Mouse (Mus musculus) forebrain, embryonic 16.5 days (tissue): Measurements from ENCODE around the gene Abtb2. TPM values are rescaled to one million over a fixed set of nuclear protein-coding genes. Genes with fewer than 3 reads are reported as not detected.

Source experiments
- ATAC-seq: fragments of 200-750 bp; cut with Nextera tagmentation; 2 replicates; pipeline ENCODE4 v1.8.0; 2017; ENCODE audit warnings: mild to moderate bottlenecking, moderate library complexity
- H3K27ac ChIP-seq: fragments of 300-500 bp; sonication (generic); 2 replicates; pipeline ENCODE4 v1.5.1; 2014; ENCODE audit warnings: low read length, control low read depth
- H3K27me3 ChIP-seq: fragments of 300-500 bp; sonication (generic); replicated peaks from 2 replicates; pipeline ENCODE4 v1.6.1; 2014; ENCODE audit warnings: low read length; ENCODE audit not compliant: control insufficient read depth, insufficient read depth
- H3K36me3 ChIP-seq: fragments of 300-500 bp; sonication (generic); 2 replicates; pipeline ENCODE4 v1.6.1; 2014; ENCODE audit not compliant: control insufficient read depth, insufficient read depth
- H3K4me1 ChIP-seq: fragments of 300-500 bp; sonication (generic); replicated peaks from 2 replicates; pipeline ENCODE4 v1.6.1; 2014; ENCODE audit warnings: low read length; ENCODE audit not compliant: control insufficient read depth, insufficient read depth
- H3K4me2 ChIP-seq: fragments of 300-500 bp; sonication (generic); 2 replicates; pipeline ENCODE4 v1.6.1; 2014; ENCODE audit warnings: mild to moderate bottlenecking, low read length, control low read depth
- H3K4me3 ChIP-seq: fragments of 300-500 bp; sonication (generic); replicated peaks from 2 replicates; pipeline ENCODE4 v1.5.1; 2014; ENCODE audit warnings: mild to moderate bottlenecking, low read length, control low read depth
- H3K9ac ChIP-seq: fragments of 300-500 bp; sonication (generic); replicated peaks from 2 replicates; pipeline ENCODE4 v1.6.1; 2014; ENCODE audit warnings: low read depth, low read length, control low read depth
- H3K9me3 ChIP-seq: fragments of 300-500 bp; sonication (generic); 2 replicates; pipeline ENCODE4 v1.6.1; 2016; ENCODE audit warnings: low read length; ENCODE audit not compliant: control insufficient read depth
- WGBS: fragments of 180-500 bp; shearing (Covaris S2); extraction: QIAGEN DNeasy Blood & Tissue Kit; methylation state at CpG from one replicate; pipeline ENCODE4 v1.1.7; 2014; 5-methylcytosine and 5-hydroxymethylcytosine counted together
- polyA plus RNA-seq: library from polyadenylated mRNA; unstranded; fragments of >200 nt; fragmentation: Nextera tagmentation; extraction: Ambion mirVana; gene quantifications from 2 replicates; pipeline ENCODE4 v1.2.1, GENCODE M21; 2015

The Abtb2 gene
- polyA plus RNA-seq, 1 experiment from 2014 or later = 7.4 TPM

DNA sequence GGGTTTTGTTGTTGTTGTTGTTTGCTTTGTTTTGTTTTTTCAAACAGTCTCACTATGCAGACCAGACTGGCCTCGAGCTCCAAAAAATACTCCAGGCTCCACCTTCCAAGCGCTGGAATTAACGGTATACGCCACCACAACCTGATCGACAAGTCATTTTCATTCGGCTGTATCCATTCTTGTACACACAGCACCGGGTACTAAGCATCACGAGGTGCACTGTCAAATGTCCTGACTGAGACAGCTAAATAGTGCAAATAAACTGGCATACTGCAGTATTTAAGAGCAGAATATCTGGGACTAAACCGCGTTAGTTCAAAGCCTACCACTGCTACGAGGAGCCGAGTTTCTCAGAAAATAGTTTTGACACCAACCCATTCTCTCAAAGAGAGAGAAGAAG, 194.3 kb downstream of the Abtb2 start:
- Histone ChIP-seq H3K4me2 (peak overlapping the region; percentile 74), H3K4me1 (peaks cover 7% of the 10 kb centered on the region), H3K36me3 (peaks cover 4% of the 10 kb centered on the region; the same call in 1 of the 2 replicates), H3K9me3 (no peaks in the 10 kb centered on the region), H3K27me3 (no peaks in the 10 kb centered on the region), H3K4me3 (peak overlapping the region; percentile 77), H3K9ac (peak overlapping the region; percentile 65), H3K27ac (peak overlapping the region; percentile 65)
- under 1% methylated on average over 12 of the region's 12 CpGs for WGBS
- peak; percentile 5; the same call in 1 of the 2 replicates for ATAC-seq

DNA sequence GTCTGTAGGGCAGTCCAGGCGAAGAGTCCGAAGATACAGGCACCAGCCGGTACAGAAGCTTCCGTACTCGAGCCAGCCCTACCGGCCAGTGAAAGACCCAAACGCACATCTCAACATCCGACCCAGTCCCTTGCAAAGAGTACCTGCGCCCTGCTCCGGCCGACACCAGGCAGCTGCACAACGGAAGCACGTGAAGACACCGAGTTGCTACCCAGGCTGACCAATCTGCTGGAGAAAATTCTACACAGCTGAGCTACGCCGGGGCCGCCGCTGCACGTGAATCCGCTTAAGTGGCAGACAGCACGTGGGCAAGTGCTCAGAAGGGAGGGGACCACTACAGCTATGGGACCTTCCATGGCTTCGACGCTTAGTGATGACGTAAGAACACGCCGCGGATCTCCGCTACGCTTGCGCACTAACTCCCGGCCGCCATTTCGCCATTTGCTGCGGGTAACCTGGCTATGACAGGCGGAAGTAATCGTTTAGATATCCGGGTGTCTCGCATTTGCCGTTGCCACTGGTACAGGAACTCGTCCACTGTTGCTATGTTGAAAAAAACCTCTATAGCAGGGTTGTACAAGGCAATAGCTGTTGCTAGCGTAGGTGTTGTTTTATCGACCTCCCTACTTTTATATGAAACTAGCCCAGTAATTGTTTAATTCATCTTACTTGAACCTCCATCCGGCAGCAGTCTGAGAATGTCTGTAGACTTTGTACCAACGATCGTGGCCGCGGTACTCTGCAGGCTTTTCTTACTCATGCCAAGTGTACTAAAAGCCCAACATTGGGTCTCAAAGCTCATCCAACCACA, 195.0 kb downstream of the Abtb2 start, which contains the start of gene Nat10:
Gene Nat10 (minus strand): TSS at position 365 of the 811 bp plus-strand sequence.
- H3K4me2 ChIP-seq = peak within 1 kb of the TSS; percentile 74
- no peaks in the 10 kb centered on the region for H3K9me3 ChIP-seq
- ATAC-seq = peak; percentile 98
- H3K36me3 ChIP-seq = peaks cover 9% of the 10 kb centered on the region
- peak within 1 kb of the TSS; percentile 77 for H3K4me3 ChIP-seq
- peaks cover 7% of the 10 kb centered on the region for H3K4me1 ChIP-seq
- WGBS = under 1% methylated on average over 47 of the region's 47 CpGs
- H3K9ac ChIP-seq = peak within 1 kb of the TSS; percentile 65
- H3K27me3 ChIP-seq = no peaks in the 10 kb centered on the region
- H3K27ac ChIP-seq = peak within 1 kb of the TSS; percentile 72

DNA sequence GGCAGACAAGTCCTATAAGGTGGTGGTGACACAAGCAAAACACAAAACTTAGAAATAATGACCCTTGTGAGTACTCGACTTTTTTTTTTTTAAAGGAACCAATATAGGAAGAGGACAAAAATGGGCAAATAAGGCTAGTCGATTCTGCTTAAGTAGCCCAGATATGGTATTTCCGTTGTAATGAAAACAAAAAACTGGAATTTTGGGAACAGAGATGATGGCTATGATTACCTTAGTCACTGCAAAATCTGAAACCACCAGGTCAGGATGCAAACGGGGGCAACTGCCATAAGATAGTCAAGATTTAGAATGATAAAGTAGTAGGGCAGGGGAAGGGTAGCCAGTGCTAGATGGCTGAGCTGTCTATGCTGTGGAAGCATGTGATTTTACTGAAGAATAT, 195.9 kb downstream of the Abtb2 start:
- no peak overlapping the region for H3K9ac ChIP-seq
- peaks cover 7% of the 10 kb centered on the region for H3K4me1 ChIP-seq
- H3K4me3 ChIP-seq = no peak overlapping the region
- H3K9me3 ChIP-seq = no peaks in the 10 kb centered on the region
- H3K27me3 ChIP-seq = no peaks in the 10 kb centered on the region
- ATAC-seq = no peak
- WGBS = 35% methylated on average over 4 of the region's 4 CpGs
- H3K36me3 ChIP-seq = peaks cover 17% of the 10 kb centered on the region
- peak overlapping the region; percentile 74 for H3K4me2 ChIP-seq
- H3K27ac ChIP-seq = no peak overlapping the region

DNA sequence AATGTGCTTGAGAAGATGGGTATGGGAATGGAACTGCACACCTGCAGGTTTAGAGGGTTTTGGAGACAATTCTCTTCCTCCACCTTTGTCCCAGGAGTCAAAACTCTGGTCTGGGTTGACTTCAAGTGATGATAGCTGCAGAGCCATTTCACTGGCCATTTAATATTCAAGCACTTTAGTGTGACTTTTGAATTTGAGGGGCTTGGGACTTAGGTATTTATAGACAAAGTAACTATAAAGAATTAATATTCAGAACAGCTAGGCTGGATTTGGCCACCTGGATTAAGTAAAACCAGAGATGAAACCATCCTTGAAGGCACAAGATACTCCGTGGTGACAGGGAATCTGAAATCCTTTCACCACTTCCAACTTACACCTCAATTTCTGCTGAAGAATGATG, 196.4 kb downstream of the Abtb2 start:
- Histone ChIP-seq H3K9ac (no peak overlapping the region), H3K4me1 (peaks cover 7% of the 10 kb centered on the region), H3K9me3 (no peaks in the 10 kb centered on the region), H3K27ac (no peak overlapping the region), H3K4me2 (no peak overlapping the region), H3K4me3 (no peak overlapping the region), H3K27me3 (no peaks in the 10 kb centered on the region), H3K36me3 (peaks cover 18% of the 10 kb centered on the region)
- ATAC-seq = no peak
- WGBS = 60% methylated on average over 1 of the region's 1 CpGs

Other genes with a start within 250 kb of the Abtb2 start
- gene Elf5, start 154.6 kb upstream of the Abtb2 start, polyA plus RNA-seq = 0.16 TPM in 1 of 2 replicates, not detected in the other
- gene Cat, start 81.2 kb upstream of the Abtb2 start, polyA plus RNA-seq = 70.9 and 79.3 TPM in 2 replicates
- 26.9 and 32.2 TPM in 2 replicates for gene Nat10, start 195.0 kb downstream of the Abtb2 start, polyA plus RNA-seq
- 472 and 511 TPM in 2 replicates for gene Caprin1, start 231.3 kb downstream of the Abtb2 start, polyA plus RNA-seq